Mouse (Mus musculus) frontal cortex, postnatal 36 days (tissue): ENCODE data around the gene Dmbx1.

Experiments used
- DNase-seq, 2 experiments: peaks; one replicate each; pipeline ENCODE4 v3.0.0; 2022; ENCODE audit warnings: low spot score in 2 of 2

Dmbx1 gene

DNA sequence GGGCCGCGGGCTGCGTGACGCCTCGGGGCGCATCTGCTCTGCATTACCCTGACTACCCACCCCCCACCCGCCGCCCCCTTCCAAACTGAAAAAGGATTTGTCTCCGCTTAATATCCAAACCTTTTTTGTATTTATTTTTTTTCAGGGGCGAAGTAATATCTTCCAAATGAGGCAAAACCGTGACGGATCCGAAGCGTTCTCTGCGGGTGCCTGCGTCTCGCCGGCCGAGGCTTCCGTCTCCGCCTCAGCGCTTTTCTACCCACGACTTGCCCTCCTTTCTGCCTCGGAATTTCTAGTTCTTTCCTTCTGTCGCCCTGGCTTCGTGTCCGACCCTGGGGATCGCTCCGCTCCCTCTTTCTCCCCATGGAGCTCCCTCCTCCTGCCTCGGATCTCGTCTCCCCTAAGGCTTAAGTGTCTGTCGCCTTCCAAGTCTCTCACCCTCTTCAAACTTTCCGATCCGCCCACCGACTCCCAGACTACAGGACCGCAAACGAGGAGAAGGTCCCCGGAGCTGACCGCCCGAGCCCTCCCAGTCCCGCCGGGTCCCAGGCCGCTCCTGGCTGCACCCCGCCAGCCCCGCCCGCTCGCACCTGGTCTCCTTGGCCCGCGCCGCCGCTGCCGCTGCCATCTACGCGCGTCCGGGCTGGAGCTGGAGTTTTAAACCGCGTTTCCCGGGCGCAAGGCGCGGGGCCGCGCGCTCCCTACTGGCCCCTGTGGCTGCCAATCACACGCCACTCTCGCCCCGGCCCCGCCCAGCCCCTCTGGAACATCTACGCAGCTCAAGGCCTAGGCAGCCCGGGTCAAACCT lies at the start of gene Dmbx1:
Gene Dmbx1 (minus strand): TSS at position 632 of the 808 bp plus-strand sequence.
- DNase-seq = no peak

GRCm38 (mm10) chr4:115989382-115989781 lies 49.7 kb upstream of the Dmbx1 start:
- DNase-seq = no peak

- DNase-seq = no peak
These were observed 48.3 kb upstream of the Dmbx1 start for GRCm38 (mm10) chr4:115987858-115988530.

DNA sequence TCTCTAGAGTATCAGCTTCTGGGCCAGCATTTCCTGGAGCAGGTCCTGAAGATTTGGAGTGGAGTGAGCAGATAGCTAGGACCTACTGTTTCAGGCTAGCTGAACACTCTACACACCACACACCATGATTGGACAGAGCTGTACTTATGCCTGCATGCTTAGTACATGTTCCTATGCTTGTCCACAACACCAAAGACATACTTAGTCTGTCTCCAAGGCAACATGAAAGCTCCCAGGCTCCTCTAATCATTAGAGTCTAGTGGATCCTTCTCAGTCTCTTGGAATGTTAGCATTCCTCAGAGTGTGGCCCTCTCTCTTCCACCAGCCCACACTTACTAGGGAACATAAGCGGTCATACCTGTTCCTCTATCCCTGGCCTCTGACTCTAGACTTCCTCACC lies 47.7 kb upstream of the Dmbx1 start:
- DNase-seq = no peak

GRCm38 (mm10) chr4:115984967-115985366 lies 45.2 kb upstream of the Dmbx1 start:
- DNase-seq = no peak

- peak; percentile 84 to 87 for DNase-seq
These were observed 44.4 kb upstream of the Dmbx1 start for GRCm38 (mm10) chr4:115984111-115984510.

DNA sequence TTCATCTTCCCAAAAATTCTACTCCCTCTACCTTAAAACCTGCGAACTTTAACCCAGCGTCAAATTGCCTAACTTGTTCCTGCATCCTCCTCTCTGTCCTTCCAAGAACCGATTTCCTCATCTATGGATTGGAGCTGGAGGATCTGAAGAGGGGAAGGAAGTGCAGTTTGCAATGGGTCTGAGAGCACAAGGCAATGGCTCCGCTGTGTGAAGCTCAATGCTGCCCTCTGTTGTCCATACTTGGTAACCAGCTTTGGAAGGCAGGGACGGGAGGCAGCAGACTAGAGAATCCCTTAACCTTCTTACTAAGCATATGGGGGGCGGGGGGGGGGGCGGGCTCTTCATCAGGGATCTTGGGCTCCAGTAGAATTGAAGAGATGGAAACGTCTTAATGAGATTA lies 41.0 kb upstream of the Dmbx1 start:
- DNase-seq = peak; percentile 75 to 81

DNA sequence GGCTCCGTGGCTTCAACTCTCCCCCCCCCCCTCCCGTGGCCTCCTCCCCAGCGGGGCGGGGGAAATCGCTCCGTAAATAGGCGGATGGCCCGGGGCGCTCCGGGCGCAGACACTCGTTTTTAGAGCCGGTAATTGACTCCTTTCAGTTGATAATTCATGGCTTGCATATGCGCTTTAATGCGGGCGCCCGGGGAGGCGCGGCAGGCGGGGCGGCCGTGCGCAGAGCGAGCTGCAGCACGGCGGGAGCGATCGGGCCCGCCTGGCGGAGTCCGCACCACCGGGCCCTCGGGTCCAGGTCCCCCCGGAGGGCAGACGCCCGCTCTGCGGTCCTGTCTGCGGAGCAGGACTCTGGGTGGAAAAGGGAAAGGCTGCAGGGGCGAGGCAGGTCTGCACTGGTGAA lies 39.7 kb upstream of the Dmbx1 start:
- DNase-seq = no peak

DNA sequence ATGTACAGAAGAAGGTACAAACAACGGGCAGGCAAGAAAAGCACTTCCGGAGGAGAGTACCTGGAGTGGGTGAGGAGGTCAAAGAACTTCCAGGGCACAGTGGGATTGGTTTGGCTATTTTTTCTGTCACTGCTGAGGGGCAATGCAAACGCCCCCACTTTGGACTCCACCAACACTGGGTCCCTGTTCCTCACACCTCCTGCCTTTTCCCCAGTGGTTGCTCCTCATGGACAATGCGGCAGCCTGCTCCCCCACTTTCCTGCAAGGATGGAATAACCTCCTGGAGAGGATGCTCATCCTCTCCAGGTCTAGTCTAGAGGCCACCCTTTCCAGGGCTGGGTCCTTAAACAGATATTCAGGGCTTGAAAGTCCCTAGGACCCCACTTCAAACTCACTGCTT lies 39.2 kb upstream of the Dmbx1 start:
- no peak for DNase-seq

DNA sequence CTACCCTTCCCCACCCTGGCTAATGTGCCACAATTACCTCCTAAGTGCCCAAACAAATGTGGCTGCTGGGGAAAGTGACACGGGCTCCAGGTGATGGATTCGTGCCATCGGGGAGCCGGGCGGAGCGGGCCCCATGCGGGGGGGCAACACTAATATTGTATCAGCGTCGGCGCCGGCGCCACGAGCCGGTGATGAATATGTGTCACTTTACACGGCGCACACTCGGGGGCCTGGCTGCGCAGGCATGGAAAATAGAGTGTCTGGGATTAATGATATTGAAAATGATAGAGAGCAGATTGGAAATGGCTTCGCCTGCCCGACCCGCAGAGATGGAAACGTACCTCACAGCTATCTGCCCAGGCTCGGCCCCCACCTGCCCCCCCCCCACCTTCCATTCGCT lies 32.8 kb upstream of the Dmbx1 start:
- no peak for DNase-seq

GRCm38 (mm10) chr4:115964446-115964845 lies 24.7 kb upstream of the Dmbx1 start:
- DNase-seq = no peak

DNA sequence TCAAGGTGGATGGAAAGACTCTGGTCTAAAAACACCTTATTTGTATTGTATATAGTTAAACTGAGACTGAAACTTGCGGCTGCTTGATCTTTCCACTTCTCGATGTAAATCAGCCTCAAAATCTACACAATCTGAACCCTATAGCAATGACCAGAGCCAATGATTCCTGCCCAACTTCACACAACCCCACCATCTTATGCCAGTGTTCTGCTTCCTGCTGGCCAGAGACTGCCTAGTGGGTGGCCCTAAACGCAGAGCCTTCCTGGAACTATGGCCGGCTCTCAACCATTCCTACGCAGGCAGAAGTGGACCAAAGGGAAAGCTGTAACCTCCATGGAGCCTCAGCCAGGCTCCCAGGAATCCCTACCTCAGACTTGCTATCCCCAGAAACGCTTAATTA lies 24.0 kb upstream of the Dmbx1 start:
- no peak for DNase-seq

DNA sequence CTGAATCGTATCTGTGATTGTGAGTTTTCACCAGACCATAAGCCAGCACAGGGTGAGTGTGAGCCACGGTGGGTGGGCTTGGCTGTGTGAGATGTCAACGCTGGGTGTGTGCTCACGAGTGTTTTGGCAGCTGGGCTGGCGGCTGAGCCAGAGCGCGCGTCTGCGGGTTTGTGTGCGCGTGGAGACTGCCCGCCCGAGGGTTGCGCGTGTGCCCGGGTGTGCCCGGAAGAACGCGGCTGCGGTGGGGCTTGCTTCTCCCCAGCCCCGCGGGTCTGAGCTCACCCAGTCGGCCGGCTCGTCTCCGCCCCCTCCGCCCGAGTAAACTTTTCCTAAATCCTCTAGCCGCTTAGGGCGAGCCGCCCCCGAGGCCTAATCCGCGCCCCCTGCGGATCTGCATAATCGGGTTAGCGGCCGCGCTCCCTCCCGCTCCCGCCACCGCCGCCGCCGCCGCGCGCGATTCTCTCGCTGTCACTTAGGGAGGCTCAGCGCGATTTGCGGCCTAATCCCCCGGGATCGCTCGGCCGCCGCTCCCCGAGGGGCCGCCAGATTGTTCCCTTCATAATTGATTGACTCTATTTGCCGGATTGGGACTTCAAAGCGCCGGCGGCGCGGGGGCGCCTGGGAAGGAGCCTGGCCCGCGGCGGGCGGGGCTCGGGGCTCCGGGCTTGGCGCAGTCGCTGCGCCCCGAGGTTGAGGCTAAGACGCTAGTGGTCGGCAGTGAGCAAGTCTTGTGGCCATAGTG lies 23.1 kb upstream of the Dmbx1 start:
- peak; percentile 43 to 44 for DNase-seq

DNA sequence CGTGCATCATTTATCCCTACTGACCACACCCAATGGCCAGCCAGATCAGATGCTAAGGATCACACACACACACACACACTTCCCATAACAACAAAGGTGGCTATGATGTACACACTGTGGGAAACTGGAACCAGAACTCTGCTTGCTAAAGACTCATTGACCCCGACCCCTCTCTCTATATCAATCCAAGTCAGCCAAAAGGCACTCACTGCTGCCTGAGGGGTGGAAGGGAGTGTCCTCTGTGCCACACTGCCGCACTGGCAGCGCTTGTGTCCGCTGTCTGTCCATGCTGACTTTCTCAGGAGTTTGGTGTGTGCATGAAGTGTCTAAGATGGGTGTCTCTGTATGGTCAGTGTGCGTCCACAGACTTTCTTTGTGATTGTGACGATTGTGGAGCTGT lies 22.3 kb upstream of the Dmbx1 start:
- no peak for DNase-seq

GRCm38 (mm10) chr4:115959546-115959945 lies 19.8 kb upstream of the Dmbx1 start:
- DNase-seq = no peak

GRCm38 (mm10) chr4:115955494-115955775 lies 15.7 kb upstream of the Dmbx1 start:
- DNase-seq = no peak

DNA sequence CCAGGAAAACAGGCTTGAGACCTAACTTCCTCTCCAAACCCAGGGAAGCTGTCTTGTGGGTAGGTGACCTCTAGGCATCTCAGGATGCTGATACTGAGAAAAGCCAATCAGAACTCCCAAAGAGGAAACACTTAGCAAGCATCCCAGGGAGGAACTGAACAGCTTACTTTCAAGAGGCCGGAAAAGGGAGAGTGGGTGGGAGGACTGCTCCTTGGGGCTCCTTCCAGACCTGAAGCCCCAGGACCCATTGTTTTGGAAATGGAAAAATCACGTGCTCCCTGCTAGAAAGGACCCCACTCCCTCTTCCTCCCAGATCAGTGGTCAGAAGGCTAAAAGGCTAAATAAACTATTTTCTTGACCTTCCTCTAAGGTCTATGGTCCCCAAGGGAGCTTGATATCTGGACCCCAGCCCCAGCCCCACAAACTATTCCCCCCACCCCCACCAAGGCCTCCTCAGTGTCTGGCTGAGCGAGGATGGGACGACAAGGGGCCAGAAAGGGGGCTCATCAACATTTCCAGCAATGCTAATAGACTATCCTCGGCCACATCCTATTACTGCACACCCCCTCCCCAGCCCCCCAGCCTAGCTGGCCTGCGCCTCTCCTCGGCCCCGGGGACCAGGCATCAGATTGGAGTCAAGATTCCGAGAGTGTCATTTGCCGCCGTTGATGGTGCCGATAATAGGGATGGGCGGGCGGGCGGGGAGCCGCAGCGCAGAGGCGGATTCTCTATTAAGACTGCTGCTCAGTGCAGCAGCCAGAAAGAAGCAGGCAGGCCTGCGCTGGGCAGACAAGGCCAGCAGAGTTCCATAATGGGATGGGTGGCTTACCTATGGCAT lies 15.1 kb upstream of the Dmbx1 start:
- no peak for DNase-seq

DNA sequence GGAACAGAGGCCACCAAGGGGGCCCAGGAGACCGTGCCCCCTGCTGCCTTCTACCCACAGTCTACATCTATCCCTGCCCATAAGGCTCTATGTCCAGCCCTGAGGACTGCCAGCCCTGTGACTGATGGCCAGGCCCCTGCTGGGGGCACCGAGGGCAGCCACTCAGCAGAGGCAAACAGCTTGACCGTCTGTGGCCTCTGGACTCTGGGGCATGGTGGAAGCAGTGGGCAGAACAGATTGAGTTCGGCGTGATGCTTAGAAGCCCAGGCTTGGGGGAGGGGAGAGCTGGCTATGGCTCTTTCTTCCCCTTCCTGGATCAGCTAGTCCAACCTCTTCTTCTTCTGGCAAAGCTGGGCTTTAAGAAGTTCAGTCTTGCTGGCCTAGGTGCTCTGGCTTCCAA lies 13.8 kb upstream of the Dmbx1 start:
- DNase-seq = no peak

GRCm38 (mm10) chr4:115952758-115953157 lies 13.0 kb upstream of the Dmbx1 start:
- peak; percentile 58 to 78 for DNase-seq

- DNase-seq = no peak
These were observed 4.1 kb upstream of the Dmbx1 start for GRCm38 (mm10) chr4:115943669-115944314.

DNA sequence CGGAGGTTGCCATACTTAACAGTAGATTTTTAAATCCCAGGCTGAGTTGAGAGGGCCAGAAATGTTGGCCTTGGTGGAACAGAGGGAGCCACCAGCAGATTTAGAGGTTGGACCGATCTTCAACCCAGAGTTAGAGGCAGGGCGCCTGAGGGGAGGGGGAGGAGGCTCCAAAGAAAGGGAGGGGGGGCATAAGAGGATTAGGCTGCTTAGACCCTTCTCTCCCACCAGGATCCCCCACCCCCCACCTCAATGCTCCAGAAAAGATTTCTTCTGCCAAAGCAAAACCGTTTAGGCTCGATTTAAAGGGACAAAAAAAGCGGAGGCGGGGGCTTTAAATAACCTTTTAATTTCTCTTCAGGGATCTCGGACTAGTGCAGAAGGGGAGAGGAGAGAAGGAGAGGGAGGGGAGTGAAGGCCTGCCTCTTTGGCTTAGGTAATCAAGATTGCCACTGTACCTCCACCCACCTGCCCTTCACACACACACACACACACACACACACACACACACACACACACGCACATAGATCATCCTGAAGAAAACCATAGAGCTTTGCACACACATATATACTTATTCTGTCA lies 1.6 kb upstream of the Dmbx1 start:
- DNase-seq = no peak
